Mouse (Mus musculus): ENCODE data around the gene Olfr259.

Olfr259 gene

DNA sequence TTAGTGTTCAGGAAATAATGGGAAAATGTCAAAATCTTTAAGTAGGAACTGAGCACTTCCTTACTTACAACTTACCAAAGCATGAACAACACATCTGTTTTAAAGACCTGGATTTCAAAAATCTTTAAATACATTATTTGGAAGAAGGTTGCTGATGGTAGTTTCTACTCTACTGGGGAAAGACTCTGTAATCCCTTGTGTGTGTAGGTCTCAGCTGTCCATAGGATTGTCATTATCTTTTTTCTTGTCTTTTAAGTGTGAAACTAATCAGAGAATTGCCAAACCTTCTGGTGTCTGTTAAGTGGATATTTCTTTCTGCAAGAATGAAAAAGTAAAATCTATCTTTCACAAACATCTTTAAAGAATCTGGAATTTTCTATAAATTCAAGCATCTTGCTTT, at the start of gene Olfr259:
TSS of gene Olfr259 (minus strand) at position 101 of the 400 bp plus-strand sequence.
- DNase-seq = no peak

DNA sequence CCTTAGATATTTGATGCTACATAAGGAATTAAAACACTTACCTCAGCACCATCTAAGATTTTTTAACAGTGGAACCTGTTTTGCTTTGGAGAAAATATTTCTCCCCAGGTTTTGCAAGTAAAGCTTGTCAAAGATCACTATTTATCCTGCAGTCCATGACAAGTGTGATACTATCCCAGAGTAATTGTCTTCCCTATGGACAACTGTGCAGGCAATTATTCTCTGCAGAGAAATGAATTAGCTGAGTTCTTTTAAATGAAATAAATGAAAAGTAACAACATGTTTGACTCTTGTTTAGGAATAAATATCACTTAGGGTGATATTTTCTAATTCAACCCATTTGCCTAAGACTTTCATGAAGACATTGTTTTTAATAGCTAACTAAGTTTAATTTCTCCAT, 38.2 kb upstream of the Olfr259 start, which contains the start of gene Olfr1111:
TSS of gene Olfr1111 (minus strand) at position 101 of the 400 bp plus-strand sequence.
- no peak for DNase-seq

- DNase-seq = no peak
These were observed 25.8 kb upstream of the Olfr259 start, which contains the start of gene Olfr1110 for GRCm38 (mm10) chr2:87140200-87140599. Gene Olfr1110 (minus strand): TSS chr2:87140300.

GRCm38 (mm10) chr2:87095908-87096307, 18.5 kb downstream of the Olfr259 start, which contains the start of gene Olfr1109:
Gene Olfr1109 (minus strand): TSS chr2:87096008.
- no peak for DNase-seq

DNA sequence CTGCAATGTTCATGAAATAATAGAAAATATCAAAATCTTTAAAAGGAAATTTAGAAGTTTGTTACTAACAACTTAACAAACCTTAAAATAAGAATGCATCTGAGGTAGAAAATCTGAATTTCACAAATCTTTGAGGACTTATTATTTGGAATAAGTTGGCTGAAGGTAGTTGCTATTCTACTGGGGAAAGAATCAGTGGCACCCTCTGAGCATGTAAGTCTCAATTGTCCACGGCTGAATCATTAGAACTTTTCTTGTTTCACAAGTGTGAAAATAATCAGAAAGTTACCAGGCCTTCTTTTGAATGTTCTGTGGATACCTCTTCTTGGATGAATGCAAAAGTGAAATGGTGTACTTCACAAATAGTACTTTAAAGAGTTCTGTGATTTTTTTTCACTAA, 38.6 kb downstream of the Olfr259 start, which contains the start of gene Olfr1107:
TSS of gene Olfr1107 (minus strand) at position 101 of the 400 bp plus-strand sequence.
- DNase-seq = no peak
